Mouse (Mus musculus) heart, embryonic 15.5 days (tissue): ENCODE results near the gene Exoc6. TPM values are rescaled to one million over a fixed set of nuclear protein-coding genes. Genes with fewer than 3 reads are reported as not detected.

ENCODE experiments used
- ATAC-seq: fragments of 200-750 bp; cut with Nextera tagmentation; replicated peaks from 2 replicates; pipeline ENCODE4 v1.8.0; 2017; ENCODE audit warnings: low read depth, moderate TSS enrichment; ENCODE audit not compliant: insufficient number of reproducible peaks, insufficient read depth, low FRiP score
- H3K27ac ChIP-seq: fragments of 300-500 bp; sonication (generic); 2 replicates; pipeline ENCODE4 v1.5.1; 2015; ENCODE audit warnings: mild to moderate bottlenecking, inconsistent platforms
- H3K27me3 ChIP-seq: fragments of 300-500 bp; sonication (generic); 2 replicates; pipeline ENCODE4 v1.6.1; 2015; ENCODE audit warnings: inconsistent platforms
- H3K36me3 ChIP-seq: fragments of 300-500 bp; sonication (generic); 2 replicates; pipeline ENCODE4 v1.6.1; 2015; ENCODE audit warnings: mild to moderate bottlenecking, inconsistent platforms
- H3K4me1 ChIP-seq: fragments of 300-500 bp; sonication (generic); replicated peaks from 2 replicates; pipeline ENCODE4 v1.6.1; 2015; ENCODE audit warnings: inconsistent platforms
- H3K4me2 ChIP-seq: fragments of 300-500 bp; sonication (generic); 2 replicates; pipeline ENCODE4 v1.6.1; 2015; ENCODE audit warnings: inconsistent platforms, mild to moderate bottlenecking, moderate library complexity
- H3K4me3 ChIP-seq: fragments of 300-500 bp; sonication (generic); 2 replicates; pipeline ENCODE4 v1.5.1; 2015; ENCODE audit warnings: mild to moderate bottlenecking, inconsistent platforms
- H3K9ac ChIP-seq: fragments of 300-500 bp; sonication (generic); 2 replicates; pipeline ENCODE4 v1.6.1; 2015; ENCODE audit warnings: mild to moderate bottlenecking, inconsistent platforms
- H3K9me3 ChIP-seq: fragments of 300-500 bp; sonication (generic); replicated peaks from 2 replicates; pipeline ENCODE4 v1.6.1; 2016; ENCODE audit warnings: inconsistent platforms
- WGBS: fragments of 180-500 bp; shearing (Covaris S2); methylation state at CpG from one replicate; pipeline ENCODE4 v1.1.7; 2015; ENCODE audit warnings: mixed read lengths; 5-methylcytosine and 5-hydroxymethylcytosine counted together
- polyA plus RNA-seq: library from polyadenylated mRNA; unstranded; fragments of >200 nt; fragmentation: Nextera tagmentation; extraction: Ambion mirVana; gene quantifications from 2 replicates; pipeline ENCODE4 v1.2.1, GENCODE M21; 2015

Gene Exoc6
- polyA plus RNA-seq, 1 experiment from 2014 or later: 18.8 TPM

DNA sequence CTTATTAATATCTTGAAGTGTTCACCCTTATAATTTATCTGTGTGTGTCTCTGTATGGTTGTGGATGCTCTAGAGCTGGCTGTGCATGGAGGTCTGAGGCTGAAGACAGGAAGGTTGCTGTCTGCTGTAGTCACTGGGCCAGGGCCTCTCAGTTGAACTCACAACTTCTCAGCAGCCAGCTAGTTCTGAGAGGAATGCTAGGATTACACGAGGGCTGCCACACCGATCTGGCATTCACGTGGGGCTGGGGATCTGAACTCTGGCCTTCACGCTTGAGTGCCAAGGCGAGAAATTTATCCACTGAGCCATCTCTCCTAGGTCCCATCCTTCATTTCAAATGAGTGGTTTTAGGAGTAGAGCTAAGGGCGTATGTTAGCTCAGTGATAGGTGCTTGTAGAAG is 30.2 kb downstream of the Exoc6 start:
- Histone ChIP-seq H3K4me2 (no peak overlapping the region), H3K4me1 (no peaks in the 10 kb centered on the region; the same call in 1 of the 2 replicates), H3K27me3 (no peaks in the 10 kb centered on the region), H3K9me3 (no peaks in the 10 kb centered on the region), H3K36me3 (no peaks in the 10 kb centered on the region; the same call in 1 of the 2 replicates), H3K27ac (no peak overlapping the region), H3K9ac (no peak overlapping the region), H3K4me3 (no peak overlapping the region)
- ATAC-seq: no peak
- WGBS: 86% methylated on average over 6 of the region's 6 CpGs

GRCm38 (mm10) chr19:37585210-37585609 is 35.0 kb downstream of the Exoc6 start:
- 0 out of 2 replicates have a peak, but pooled peaks have one; percentile 43 for ATAC-seq

DNA sequence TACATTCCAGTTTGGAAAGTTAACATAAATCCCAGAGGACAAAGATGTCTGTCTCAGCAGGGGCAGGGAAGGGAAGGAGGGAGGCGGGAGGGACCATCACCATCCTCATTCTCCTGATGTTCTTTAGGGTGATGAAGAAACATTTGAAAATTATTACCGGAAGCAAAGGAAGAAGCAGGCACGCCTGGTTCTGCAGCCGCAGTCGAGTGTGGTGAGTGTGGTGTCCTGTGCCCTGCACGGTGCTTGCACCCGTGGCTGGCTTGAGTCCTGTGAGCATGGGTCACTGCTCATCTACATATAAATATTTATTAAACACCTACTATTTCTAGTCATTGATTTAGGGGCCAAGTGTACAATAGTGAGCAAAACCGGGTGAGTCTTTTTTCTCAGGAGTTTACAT is 35.5 kb downstream of the Exoc6 start:
- Histone ChIP-seq H3K27me3 (no peaks in the 10 kb centered on the region), H3K9me3 (no peaks in the 10 kb centered on the region), H3K36me3 (no peaks in the 10 kb centered on the region), H3K4me3 (no peak overlapping the region), H3K4me2 (no peak overlapping the region), H3K4me1 (no peaks in the 10 kb centered on the region), H3K27ac (no peak overlapping the region), H3K9ac (no peak overlapping the region)
- ATAC-seq: no peak
- 73% methylated on average over 8 of the region's 8 CpGs for WGBS

More at GRCm38 (mm10) chr19:37585210-37585609, 35.0 kb downstream of the Exoc6 start:
- WGBS: 38% methylated on average over 14 of the region's 14 CpGs
- Histone ChIP-seq H3K9ac (no peak overlapping the region), H3K36me3 (no peaks in the 10 kb centered on the region), H3K4me3 (no peak overlapping the region), H3K9me3 (no peaks in the 10 kb centered on the region), H3K4me1 (no peaks in the 10 kb centered on the region), H3K27me3 (no peaks in the 10 kb centered on the region), H3K27ac (no peak overlapping the region), H3K4me2 (no peak overlapping the region)

DNA sequence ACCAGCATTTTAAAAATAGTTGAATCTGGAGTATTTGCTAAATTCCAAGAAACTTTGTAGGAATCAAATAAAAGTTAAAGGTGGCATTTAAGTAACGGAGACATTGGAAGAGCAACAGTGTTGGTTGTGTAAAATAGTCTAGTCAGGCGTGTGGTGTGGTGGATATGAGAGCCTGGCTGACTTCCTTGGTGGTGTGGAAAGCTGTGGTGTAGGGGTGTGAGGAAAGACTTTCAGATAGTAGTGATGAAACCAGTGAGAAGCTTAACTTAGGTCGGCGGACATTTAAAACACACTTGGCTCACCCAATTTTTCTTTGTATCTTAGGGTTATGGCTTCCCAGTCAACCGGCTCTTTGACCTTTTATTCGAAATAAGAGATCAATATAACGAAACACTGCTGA is 40.3 kb downstream of the Exoc6 start:
- H3K9me3 ChIP-seq: no peaks in the 10 kb centered on the region
- H3K4me1 ChIP-seq: no peaks in the 10 kb centered on the region
- H3K4me3 ChIP-seq: no peak overlapping the region
- WGBS: 86% methylated on average over 7 of the region's 7 CpGs
- no peak overlapping the region for H3K27ac ChIP-seq
- H3K4me2 ChIP-seq: no peak overlapping the region
- H3K36me3 ChIP-seq: peaks cover 15% of the 10 kb centered on the region
- no peak overlapping the region for H3K9ac ChIP-seq
- ATAC-seq: no peak
- no peaks in the 10 kb centered on the region for H3K27me3 ChIP-seq

- H3K4me1 ChIP-seq: 0 out of 2 replicates have a peak, but pooled peaks cover 4% of the 10 kb centered on the region
- no peaks in the 10 kb centered on the region for H3K36me3 ChIP-seq
- no peaks in the 10 kb centered on the region for H3K9me3 ChIP-seq
- ATAC-seq: no peak
- H3K27me3 ChIP-seq: no peaks in the 10 kb centered on the region
- H3K9ac ChIP-seq: no peak overlapping the region
- 35% methylated on average over 22 of the region's 22 CpGs for WGBS
- no peak overlapping the region for H3K27ac ChIP-seq
- peak overlapping the region; percentile 13 for H3K4me3 ChIP-seq
- H3K4me2 ChIP-seq: peak overlapping the region; percentile 50
These were observed 52.0 kb downstream of the Exoc6 start for GRCm38 (mm10) chr19:37601968-37602848.

GRCm38 (mm10) chr19:37609991-37610390 is 59.8 kb downstream of the Exoc6 start:
- Histone ChIP-seq H3K27ac (no peak overlapping the region), H3K4me3 (no peak overlapping the region), H3K9ac (no peak overlapping the region), H3K27me3 (no peaks in the 10 kb centered on the region), H3K4me2 (no peak overlapping the region), H3K36me3 (peaks cover 5% of the 10 kb centered on the region; the same call in 1 of the 2 replicates), H3K4me1 (peaks cover 2% of the 10 kb centered on the region), H3K9me3 (no peaks in the 10 kb centered on the region)
- ATAC-seq: no peak; the same call in 1 of the 2 replicates
- 67% methylated on average over 7 of the region's 7 CpGs for WGBS

GRCm38 (mm10) chr19:37612893-37613292 is 62.7 kb downstream of the Exoc6 start:
- H3K4me2 ChIP-seq: no peak overlapping the region
- H3K4me1 ChIP-seq: peaks cover 5% of the 10 kb centered on the region
- H3K36me3 ChIP-seq: peaks cover 5% of the 10 kb centered on the region; the same call in 1 of the 2 replicates
- no peak overlapping the region for H3K27ac ChIP-seq
- ATAC-seq: no peak
- no peaks in the 10 kb centered on the region for H3K9me3 ChIP-seq
- H3K9ac ChIP-seq: no peak overlapping the region
- WGBS: 83% methylated on average over 7 of the region's 7 CpGs
- H3K27me3 ChIP-seq: no peaks in the 10 kb centered on the region
- H3K4me3 ChIP-seq: no peak overlapping the region

DNA sequence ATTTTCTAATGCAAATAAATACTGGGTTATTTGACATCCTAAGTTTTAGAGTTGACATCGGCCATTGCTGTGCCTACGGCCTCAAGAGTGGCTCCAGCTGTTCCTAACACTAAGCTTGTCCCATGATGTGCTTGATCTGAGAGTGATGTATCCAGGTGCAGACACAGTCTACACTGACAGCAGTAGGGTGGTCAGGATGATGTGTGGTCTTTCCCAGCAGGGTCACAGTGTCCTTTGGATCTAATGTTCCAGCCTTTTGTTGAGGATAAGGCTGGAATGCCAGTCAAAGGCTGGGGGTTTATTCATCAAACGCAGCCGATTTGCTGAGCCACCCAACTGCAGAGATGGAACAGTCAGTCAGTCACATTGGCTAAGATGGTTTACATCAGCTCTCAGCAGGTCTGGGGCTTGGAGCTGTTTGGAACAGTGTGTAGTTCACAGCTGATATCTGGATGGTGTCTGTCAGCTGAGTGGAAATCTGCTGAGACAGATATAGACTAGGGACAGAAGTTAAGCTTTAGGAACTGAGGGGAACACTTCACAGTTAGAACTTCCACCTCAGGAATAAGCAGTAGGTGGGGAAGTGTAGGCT is 64.9 kb downstream of the Exoc6 start:
- Histone ChIP-seq H3K4me3 (no peak overlapping the region), H3K36me3 (no peaks in the 10 kb centered on the region), H3K27me3 (no peaks in the 10 kb centered on the region), H3K4me1 (peaks cover 5% of the 10 kb centered on the region), H3K4me2 (no peak overlapping the region), H3K9me3 (no peaks in the 10 kb centered on the region), H3K9ac (no peak overlapping the region), H3K27ac (no peak overlapping the region)
- no peak for ATAC-seq
- WGBS: 61% methylated on average over 4 of the region's 4 CpGs

DNA sequence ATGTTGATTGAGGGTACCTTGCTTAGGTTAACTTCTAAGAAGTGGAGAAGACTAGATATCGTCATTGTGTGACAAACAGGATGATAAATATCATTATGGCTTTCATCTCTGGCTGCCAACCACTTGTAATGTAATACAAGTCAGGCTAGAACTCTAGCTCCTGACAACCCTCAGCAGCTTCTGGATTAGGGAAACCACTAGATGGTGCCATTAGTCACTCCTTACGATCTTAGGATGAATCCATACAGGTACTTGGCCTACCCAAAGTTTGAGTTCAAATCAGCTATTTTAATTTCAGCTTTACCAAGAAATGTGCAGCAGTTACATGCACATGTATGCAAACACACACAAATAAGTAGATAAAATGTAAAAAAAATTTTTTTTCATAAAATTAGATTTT is 97.8 kb downstream of the Exoc6 start:
- Histone ChIP-seq H3K36me3 (no peaks in the 10 kb centered on the region), H3K9ac (no peak overlapping the region), H3K4me1 (no peaks in the 10 kb centered on the region), H3K27me3 (no peaks in the 10 kb centered on the region), H3K9me3 (no peaks in the 10 kb centered on the region), H3K4me3 (no peak overlapping the region), H3K4me2 (no peak overlapping the region), H3K27ac (no peak overlapping the region)
- ATAC-seq: no peak
- 37% methylated on average over 2 of the region's 2 CpGs for WGBS

DNA sequence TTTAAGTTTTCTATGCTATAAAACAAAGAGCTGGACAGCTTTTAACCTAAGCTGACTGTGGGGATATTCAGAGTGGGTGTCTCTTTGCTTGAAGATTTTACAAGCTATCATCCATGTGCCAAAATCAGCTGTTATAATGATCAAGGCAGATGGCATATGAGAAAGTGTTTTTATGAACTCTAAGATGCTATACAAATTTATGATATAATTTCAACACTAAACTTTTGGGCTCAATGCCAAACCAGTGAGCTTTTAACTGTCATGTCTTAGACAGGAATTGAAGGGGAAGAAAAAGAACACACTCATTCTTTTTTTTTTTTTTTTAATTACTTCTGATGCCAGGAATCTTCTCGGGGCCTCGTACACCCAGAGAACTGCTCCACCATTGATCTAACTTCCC is 100.3 kb downstream of the Exoc6 start:
- no peak for ATAC-seq
- Histone ChIP-seq H3K9ac (no peak overlapping the region), H3K9me3 (no peaks in the 10 kb centered on the region), H3K4me3 (no peak overlapping the region), H3K36me3 (no peaks in the 10 kb centered on the region), H3K4me2 (no peak overlapping the region), H3K27ac (no peak overlapping the region), H3K4me1 (no peaks in the 10 kb centered on the region), H3K27me3 (no peaks in the 10 kb centered on the region)
- WGBS: 59% methylated on average over 2 of the region's 2 CpGs

- no peak for ATAC-seq
- Histone ChIP-seq H3K36me3 (no peaks in the 10 kb centered on the region), H3K27ac (no peak overlapping the region), H3K4me3 (no peak overlapping the region), H3K9ac (no peak overlapping the region), H3K4me2 (no peak overlapping the region), H3K4me1 (no peaks in the 10 kb centered on the region), H3K27me3 (no peaks in the 10 kb centered on the region), H3K9me3 (no peaks in the 10 kb centered on the region)
- WGBS: 45% methylated on average over 5 of the region's 5 CpGs
These were observed 103.8 kb downstream of the Exoc6 start for GRCm38 (mm10) chr19:37654012-37654411.
